Mouse (Mus musculus) kidney, adult 9 months (tissue): ENCODE results near the gene Gm45213.

Source experiments
- DNase-seq: peaks from one replicate; pipeline ENCODE4 v3.0.0; 2022

Gene Gm45213

GRCm38 (mm10) chr7:66053946-66054483, 10.6 kb downstream of the Gm45213 start:
- no peak for DNase-seq

DNA sequence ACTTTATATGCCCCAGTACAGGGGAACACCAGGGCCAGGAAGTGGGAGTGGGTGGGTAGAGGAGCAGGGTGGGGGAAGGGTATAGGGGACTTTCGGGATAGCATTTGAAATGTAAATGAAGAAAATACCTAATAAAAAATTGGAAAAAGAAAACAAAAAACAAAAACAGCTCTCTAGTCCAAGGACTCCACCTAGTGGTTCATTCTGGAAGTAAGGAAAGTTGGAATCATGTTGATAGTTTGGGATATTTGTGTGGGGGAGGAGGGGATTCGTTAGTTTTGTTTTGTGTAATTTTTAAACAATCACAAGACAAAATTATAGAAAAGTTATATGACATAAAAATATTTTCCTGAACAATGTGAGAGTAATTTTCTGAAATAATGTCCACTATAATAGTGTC, 12.0 kb downstream of the Gm45213 start:
- DNase-seq: peak; percentile 39

GRCm38 (mm10) chr7:66058703-66059102, 15.3 kb downstream of the Gm45213 start, which contains the start of gene Snrpa1:
TSS of gene Snrpa1 (plus strand) at chr7:66059003.
- DNase-seq: no peak

DNA sequence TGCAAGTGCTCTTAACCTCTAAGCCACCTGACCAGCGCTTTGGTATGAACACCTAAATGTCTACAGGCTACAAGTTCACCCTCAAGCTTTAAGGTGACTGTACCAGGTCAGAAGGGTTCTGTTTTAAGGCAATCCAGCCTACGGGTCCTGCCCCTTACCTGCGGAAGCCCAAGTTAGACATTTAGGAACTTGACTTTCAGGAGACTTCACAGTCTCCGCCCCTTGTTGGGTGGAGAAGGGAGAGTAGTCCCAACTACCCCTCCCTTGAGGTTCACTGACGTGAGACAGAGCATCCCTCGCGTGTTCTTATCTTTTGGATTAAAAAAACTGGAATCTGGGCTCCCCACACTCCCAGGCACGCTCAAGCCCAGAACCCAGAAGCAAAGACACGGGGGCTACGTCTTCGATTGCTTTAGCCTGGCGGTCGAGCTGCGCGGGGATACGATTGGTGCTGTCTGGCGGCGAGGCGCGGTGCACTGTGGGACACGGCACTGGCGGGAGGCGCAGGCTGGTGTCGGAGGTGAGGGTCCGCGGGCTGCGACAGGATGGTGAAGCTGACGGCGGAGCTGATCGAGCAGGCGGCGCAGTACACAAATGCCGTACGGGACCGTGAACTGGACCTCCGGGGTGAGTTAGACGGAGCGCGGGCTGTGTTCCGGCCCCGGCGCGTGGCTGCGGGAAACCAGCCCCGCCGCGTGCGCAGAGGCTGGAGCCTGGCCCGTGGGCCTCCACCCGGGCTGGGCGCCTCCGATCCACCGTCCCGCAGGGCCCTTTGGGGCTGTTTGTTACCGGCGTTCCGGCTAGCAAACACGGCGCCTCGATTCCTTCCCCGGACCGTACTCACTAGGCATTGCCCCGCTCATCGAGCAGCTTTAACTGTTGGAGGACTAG, 16.9 kb downstream of the Gm45213 start:
- peak; percentile 89 for DNase-seq

DNA sequence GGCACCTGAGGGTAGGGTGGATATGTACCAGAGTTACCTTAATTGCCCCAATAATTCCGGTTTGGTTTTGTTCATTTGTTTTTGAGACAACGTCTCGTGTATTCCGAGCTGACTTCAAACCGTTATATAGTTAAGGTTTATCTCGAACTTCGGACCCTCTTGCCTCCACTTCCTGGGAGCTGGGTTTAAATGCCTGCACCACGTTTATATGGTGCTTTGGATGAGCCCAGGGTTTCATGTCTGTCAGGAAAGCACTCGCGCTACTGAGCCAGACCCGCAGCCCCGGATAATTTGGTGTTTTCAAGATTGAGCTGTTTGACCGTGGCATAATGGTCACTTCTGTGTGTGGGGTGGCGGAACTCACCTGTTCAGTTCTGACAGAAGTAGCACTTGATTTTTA, 17.7 kb downstream of the Gm45213 start:
- peak; percentile 21 for DNase-seq

DNA sequence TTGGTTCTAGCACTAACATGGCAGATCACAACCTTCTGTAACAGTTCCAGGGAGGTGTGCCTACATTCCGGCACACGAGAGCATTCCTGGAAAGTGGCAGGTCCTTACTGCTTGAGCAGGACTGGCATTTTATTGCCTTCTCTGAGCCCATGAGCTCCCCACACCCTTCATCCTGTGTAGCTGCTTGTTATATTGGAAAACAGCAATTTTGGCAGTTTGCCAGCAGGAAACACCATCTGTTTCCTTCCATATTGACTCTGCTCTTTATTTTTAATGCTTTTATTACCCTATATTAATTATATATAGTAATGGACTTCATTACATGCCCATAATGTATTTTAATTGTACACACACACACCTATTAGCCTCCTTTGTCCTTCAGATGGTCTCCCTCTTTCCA, 33.0 kb downstream of the Gm45213 start:
- DNase-seq: no peak

DNA sequence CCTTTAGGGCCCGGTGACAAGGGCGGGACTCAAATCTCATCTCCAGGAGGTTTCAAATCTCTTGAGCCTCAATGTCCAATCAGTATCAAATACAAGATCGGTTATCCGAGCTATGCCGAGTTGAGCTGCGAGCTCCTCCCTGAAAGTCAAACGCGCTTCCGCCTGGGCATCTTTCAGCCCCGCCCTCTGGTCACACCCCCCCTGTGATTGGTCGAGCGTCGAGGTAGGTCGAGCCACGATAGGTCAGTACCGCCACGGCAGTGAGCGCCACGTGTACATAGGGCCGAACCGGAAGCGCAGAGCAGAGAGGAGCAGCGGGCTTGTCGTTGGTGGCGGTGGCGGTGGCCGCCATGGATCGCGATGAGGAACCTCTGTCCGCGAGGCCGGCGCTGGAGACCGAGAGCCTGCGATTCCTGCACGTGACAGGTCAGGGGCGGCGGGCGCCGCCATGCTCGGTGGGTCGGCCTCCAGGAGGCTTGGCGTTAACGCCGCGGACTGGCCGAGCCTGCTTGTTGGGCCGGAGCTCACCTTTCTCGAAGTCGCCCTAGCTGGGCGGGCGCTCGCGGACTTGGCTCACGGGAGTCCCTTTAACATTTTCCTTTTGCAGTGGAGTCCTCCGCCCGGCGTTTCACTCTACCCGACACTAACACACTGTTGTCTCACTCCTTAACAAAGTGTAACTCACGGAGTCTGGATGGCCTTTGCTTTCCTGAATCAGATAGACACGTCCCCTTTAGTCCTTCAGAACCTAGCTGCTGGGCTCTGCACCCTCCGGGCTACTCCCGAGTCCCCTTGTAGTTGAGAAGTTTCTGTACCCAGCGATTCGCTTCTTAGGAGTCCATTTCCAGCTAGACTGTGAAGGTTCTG, 36.2 kb downstream of the Gm45213 start, which contains the start of gene Selenos:
Gene Selenos (plus strand): TSS at position 286 of the 867 bp plus-strand sequence.
- DNase-seq: peak; percentile 97

- DNase-seq: no peak
Measured at GRCm38 (mm10) chr7:66080231-66080613, 36.8 kb downstream of the Gm45213 start.

DNA sequence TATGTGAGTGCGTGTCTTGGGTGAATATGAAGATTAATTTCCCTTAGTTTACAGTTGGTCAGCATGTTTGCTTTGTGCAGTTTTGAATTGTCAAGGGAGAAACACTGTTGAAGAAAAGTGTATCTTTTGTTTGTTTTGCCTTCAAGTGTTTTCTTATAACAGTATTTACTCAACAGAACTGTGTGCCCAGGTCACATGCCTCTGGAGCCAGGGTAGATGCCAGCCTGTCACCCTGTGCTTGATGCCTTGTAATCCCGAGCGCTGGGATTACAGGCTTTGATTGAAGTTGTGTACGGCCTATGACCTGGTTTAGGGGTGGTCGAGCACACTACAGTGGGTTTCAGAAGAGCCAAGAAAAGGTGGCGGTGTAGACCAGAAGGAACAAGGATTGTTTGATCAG, 40.4 kb downstream of the Gm45213 start:
- DNase-seq: no peak

DNA sequence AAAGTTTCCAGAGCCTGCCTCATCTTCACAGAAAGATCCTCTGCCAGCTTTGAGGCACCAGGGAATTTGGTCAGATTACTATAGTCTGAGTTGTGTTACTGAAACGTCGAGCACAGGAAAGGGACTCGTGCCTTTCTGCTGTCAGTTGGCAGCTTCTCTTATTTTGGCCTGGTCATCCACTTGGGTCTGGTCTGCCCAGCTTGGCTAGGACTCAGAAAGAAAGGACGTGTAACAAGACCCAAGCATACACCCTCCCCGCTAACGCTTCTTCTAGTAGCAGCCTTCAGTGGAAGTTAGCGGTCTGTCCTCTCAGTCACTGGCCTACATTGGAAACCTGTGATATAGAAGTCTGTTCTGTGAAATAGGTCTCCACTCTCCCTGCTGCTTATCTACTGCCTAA, 41.1 kb downstream of the Gm45213 start:
- DNase-seq: no peak

DNA sequence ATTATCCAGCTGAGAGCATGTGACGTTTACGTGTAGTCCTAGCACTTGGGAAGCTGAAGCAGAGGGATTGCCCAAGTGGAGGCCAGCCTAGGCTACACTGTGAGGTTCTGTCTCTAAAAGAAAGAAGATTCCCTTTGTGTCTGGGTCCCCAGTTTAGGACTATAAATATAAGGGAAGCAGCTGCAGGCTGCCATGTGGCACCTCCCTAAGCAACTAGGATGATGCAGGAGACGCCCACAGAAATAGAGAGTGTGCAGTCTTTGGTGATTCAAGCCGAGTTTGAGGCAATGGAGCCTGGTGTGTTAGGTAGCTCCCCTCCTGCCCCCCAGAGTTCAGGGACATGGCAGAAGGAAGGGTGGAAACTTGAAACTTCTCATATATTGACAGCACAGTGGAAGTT, 44.2 kb downstream of the Gm45213 start:
- DNase-seq: no peak

DNA sequence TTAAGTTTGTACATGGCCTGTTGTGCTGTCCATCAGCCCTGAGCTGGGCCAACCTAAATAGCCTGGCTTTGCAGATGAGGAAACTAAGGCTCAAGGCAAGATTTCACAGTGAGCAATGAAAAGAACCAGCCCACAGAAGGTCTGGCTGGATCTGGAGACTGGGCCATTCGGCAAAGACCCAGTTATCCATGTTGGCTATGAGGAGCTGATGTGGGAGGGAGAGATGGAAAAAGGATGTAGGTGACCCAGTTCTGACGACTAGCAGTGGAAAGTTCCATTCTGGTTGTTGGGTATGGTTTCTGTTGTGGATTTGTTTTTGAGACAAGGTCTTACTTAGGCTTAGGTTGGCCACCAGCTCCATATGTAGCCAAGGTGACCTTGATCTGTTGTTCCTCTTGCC, 44.7 kb downstream of the Gm45213 start:
- no peak for DNase-seq

- DNase-seq: peak; percentile 34
Measured at GRCm38 (mm10) chr7:66090676-66091190, 47.3 kb downstream of the Gm45213 start.

DNA sequence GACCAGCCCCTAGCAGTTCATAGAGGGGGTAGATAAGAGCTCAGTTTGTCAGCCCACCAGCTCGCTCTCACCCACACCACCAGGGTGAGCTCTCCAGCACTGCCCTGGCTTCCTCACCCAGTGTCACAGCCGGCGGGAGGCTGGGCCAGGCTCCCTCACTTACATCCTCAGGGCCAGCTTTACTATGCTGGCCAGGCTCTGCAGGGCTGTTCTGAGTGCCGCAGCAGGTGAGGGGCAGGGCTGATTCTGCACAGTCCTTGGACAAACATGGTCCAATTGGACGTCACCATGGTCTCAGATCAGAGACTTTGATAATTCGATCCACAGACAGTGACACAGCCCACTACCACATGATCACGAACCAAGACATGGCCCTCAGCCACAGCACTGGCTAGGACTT, 48.2 kb downstream of the Gm45213 start:
- no peak for DNase-seq

- DNase-seq: no peak
Measured at GRCm38 (mm10) chr7:66092656-66093055, 49.3 kb downstream of the Gm45213 start.

DNA sequence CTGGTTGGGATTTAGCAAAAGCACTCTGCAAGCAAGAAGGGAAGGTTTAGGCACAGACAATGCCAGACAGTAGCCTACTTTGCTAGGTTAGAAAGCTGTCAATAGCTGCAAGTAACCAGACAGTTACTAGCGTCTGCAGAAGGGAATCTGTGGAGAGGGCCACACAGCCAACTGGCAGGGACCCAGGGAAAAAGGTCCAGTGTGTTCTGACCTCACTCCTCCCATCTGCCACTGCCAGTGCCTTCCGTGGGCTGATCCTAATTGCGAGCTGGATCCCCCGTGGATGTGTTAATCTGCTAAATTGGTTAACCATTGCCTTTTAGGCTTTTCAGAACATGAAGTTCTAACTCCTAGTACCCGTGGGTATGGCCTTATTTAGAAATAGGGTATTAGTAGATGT, 50.7 kb downstream of the Gm45213 start:
- peak; percentile 72 for DNase-seq

DNA sequence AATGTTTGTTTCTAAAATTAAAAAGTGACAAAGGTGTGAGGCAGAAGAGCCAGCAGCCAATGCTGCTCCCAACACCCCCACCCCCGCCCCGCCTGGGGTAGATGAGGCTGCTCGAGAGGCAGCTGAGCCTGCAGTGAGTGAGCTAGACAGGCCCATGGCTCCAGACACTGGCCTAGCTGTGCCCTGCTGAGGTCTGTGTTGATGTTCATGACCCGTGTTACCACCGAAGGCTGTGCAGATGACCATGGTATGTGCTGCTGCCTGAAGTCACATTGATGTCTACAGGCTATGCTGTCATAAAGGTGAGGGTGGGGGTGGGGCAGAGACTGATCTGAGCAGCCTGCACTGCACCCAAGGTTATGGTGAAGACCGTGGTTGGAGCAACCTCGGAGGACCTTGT, 55.4 kb downstream of the Gm45213 start:
- DNase-seq: no peak

DNA sequence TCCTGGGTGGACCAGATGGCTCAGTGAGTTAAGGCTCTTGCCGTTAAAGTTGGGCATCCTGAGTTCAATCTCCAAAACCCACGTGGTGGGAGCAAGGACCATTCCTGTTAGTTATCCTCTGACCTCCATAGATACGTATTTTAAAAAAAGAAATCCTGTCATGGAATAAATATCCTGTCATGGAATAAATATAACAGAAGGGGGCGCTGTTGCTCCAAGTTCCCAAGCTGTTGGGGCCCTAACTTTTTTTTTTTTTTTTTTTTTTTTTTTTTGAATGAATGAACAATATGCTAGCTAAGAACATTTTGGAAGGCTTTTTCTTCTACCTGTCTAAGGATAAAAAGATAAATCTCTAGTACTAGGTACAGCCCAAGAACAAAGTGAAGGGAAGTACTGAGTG, 58.5 kb downstream of the Gm45213 start:
- DNase-seq: peak; percentile 64

GRCm38 (mm10) chr7:66104531-66104930, 61.1 kb downstream of the Gm45213 start:
- DNase-seq: no peak

- no peak for DNase-seq
Measured at GRCm38 (mm10) chr7:66105771-66106170, 62.4 kb downstream of the Gm45213 start.

- peak; percentile 33 for DNase-seq
Measured at GRCm38 (mm10) chr7:66106581-66107056, 63.2 kb downstream of the Gm45213 start.

DNA sequence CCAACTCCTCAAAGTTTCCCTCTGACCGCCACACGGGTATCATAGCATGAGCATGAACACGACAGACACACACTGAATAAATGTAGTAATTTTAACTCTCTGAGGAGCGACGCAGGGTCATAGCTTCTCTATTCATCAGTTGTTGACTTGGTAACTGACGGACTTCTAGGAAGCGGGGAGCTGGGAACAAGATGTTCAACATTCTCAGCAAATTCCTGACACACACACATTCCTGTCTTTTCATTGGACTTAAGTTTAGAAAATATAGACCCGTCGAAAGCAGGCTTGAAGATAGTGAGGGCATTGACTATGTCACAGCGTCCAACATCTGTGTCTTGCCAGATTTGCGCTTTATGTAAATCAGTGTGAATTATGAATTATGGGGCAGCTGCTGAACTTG, 63.8 kb downstream of the Gm45213 start:
- peak; percentile 28 for DNase-seq

GRCm38 (mm10) chr7:66107930-66108329, 64.5 kb downstream of the Gm45213 start:
- DNase-seq: peak; percentile 53
